Mouse (Mus musculus) adrenal gland, adult 8-10 months (tissue): ENCODE data around the gene Mrps10. TPM values are rescaled to one million over a fixed set of nuclear protein-coding genes. Genes with fewer than 3 reads are reported as not detected.

Source experiments
- total RNA-seq, 4 experiments: library from RNA; stranded (reverse); gene quantifications; 2 replicates each; pipeline ENCODE4 v1.2.4; 2022

The Mrps10 gene
- total RNA-seq, 4 experiments from 2014 or later, result 46.1 to 54.7 (median 50.0) TPM

Other genes with a start within 250 kb of the Mrps10 start
- 1 to 10 TPM; 1.6 to 2.9 (median 2.1) TPM for gene Guca1b, start 16.5 kb downstream of the Mrps10 start, total RNA-seq
- gene Guca1a, start 31.7 kb downstream of the Mrps10 start, total RNA-seq, result 1 to 10 TPM; 3.0 to 4.5 (median 3.4) TPM
- gene AI661453, start 67.7 kb downstream of the Mrps10 start, total RNA-seq, result 1 to 10 TPM in 2 of 4 experiments, under 1 TPM in 2; 0.83 to 1.2 (median 0.99) TPM
- gene 1700001C19Rik, start 68.5 kb downstream of the Mrps10 start, total RNA-seq, result under 1 TPM in 2 of 4 experiments, not detected in 2; 0.17 to 0.35 TPM
- 10 to 100 TPM; 22.8 to 29.9 (median 25.9) TPM for gene Taf8, start 133.4 kb downstream of the Mrps10 start, total RNA-seq
- 100 to 1,000 TPM; 350 to 623 (median 446) TPM for gene Ccnd3, start 136.2 kb downstream of the Mrps10 start, total RNA-seq
- 10 to 100 TPM; 17.0 to 18.6 (median 17.9) TPM for gene Bysl, start 242.6 kb downstream of the Mrps10 start, total RNA-seq
- gene Med20, start 242.7 kb downstream of the Mrps10 start, total RNA-seq, result 10 to 100 TPM; 42.6 to 53.7 (median 48.3) TPM
- 1 to 10 TPM; 3.5 to 6.0 (median 5.1) TPM for gene Gm20517, start 242.7 kb downstream of the Mrps10 start, total RNA-seq